Mouse (Mus musculus) liver, embryonic 16.5 days (tissue): Measurements from ENCODE around the gene Pgc. TPM values are rescaled to one million over a fixed set of nuclear protein-coding genes. Genes with fewer than 3 reads are reported as not detected.

Source experiments
- ATAC-seq: fragments of 200-750 bp; cut with Nextera tagmentation; 2 replicates; pipeline ENCODE4 v1.8.0; 2017; ENCODE audit warnings: low read depth, mild to moderate bottlenecking, moderate number of reproducible peaks, moderate library complexity
- H3K27ac ChIP-seq: fragments of 300-500 bp; sonication (generic); 2 replicates; pipeline ENCODE4 v1.5.1; 2014; ENCODE audit warnings: mild to moderate bottlenecking, low read length
- H3K27me3 ChIP-seq: fragments of 300-500 bp; sonication (generic); 2 replicates; pipeline ENCODE4 v1.6.1; 2014; ENCODE audit warnings: low read depth, low read length, mixed read lengths; ENCODE audit not compliant: control insufficient read depth, insufficient read depth
- H3K36me3 ChIP-seq: fragments of 300-500 bp; sonication (generic); 2 replicates; pipeline ENCODE4 v1.6.1; 2014; ENCODE audit warnings: mild to moderate bottlenecking; ENCODE audit not compliant: control insufficient read depth, insufficient read depth
- H3K4me1 ChIP-seq: fragments of 300-500 bp; sonication (generic); 2 replicates; pipeline ENCODE4 v1.6.1; 2014; ENCODE audit warnings: low read depth, low read length, mixed read lengths; ENCODE audit not compliant: control insufficient read depth
- H3K4me2 ChIP-seq: fragments of 300-500 bp; sonication (generic); 2 replicates; pipeline ENCODE4 v1.6.1; 2014; ENCODE audit warnings: low read depth, low read length, mixed read lengths
- H3K4me3 ChIP-seq: fragments of 300-500 bp; sonication (generic); 2 replicates; pipeline ENCODE4 v1.5.1; 2014; ENCODE audit warnings: low read depth, mild to moderate bottlenecking, low read length
- H3K9ac ChIP-seq: fragments of 300-500 bp; sonication (generic); 2 replicates; pipeline ENCODE4 v1.6.1; 2014; ENCODE audit warnings: low read depth, low read length
- H3K9me3 ChIP-seq: fragments of 300-500 bp; sonication (generic); replicated peaks from 2 replicates; pipeline ENCODE4 v1.6.1; 2016; ENCODE audit warnings: low read length; ENCODE audit not compliant: control insufficient read depth
- WGBS: fragments of 180-500 bp; shearing (Covaris S2); extraction: QIAGEN DNeasy Blood & Tissue Kit; methylation state at CpG from one replicate; pipeline ENCODE4 v1.1.7; 2014; ENCODE audit not compliant: insufficient replicate concordance; 5-methylcytosine and 5-hydroxymethylcytosine counted together
- polyA plus RNA-seq: library from polyadenylated mRNA; unstranded; fragments of >200 nt; fragmentation: Nextera tagmentation; extraction: Ambion mirVana; gene quantifications from 2 replicates; pipeline ENCODE4 v1.2.1, GENCODE M21; 2015

Gene Pgc
- polyA plus RNA-seq, 1 experiment from 2014 or later: not detected

DNA sequence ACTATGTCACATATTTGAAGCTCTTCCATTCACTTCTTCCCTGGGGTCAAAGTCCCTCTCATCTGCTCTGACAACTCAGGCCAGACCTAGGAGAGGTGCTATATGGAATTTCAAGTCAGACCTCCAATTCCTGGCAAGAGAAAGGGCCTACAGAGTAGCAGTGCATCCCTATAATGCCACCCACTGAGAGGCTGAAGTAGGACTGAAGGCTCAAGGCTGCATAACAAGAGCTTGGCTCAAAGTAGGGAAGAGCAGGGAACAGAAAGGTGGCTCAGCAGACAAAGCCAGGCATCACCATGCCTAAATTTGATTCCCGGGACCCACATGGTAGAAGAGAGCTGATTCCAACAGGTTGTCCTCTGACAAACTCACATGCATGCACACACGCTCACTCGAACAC is 35.0 kb upstream of the Pgc start:
- 82% methylated on average over 3 of the region's 3 CpGs for WGBS
- H3K4me1 ChIP-seq: peaks cover 34% of the 10 kb centered on the region
- no peak for ATAC-seq
- no peaks in the 10 kb centered on the region for H3K36me3 ChIP-seq
- H3K9ac ChIP-seq: no peak overlapping the region
- H3K27me3 ChIP-seq: peaks cover 13% of the 10 kb centered on the region
- no peak overlapping the region for H3K4me2 ChIP-seq
- no peaks in the 10 kb centered on the region for H3K9me3 ChIP-seq
- H3K27ac ChIP-seq: no peak overlapping the region
- no peak overlapping the region for H3K4me3 ChIP-seq

DNA sequence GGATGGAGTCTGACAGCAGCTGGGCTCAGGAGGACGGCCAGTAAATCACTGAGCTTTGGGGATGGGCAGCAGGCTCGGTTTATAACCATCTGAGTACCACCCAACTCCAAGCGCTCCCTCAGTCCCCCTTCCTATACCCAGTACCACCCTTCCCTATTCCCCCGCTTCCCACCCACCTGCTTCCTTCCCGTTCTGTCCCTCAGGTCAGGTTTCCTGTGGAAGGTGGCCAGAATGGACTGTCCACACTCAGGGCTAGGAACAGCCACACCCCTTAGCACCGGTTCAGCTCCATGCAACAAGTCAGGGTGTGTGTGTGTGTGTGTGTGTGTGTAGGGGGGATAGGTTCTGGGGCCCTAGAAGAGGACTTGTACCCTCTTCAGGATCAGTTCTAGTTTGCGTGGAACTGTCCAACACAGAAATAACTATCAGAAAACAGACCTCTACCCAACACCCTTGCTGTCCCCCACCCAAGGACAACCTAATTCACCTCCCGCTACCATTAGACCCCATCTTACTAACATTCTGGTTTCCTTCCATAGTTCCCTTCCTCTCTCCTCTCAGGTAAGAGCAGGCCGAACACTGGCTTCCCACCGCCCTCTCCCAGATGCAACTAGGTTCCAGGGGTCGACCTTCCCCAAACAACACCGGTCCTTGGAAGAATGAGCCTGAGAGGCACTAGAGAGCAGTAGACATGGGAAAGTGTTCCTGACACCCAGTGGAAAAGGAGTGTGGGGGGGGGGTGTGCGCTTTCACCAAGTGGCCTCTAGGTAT is 32.8 kb upstream of the Pgc start:
- H3K9ac ChIP-seq: peak overlapping the region; percentile 51
- ATAC-seq: no peak
- WGBS: 47% methylated on average over 13 of the region's 13 CpGs

DNA sequence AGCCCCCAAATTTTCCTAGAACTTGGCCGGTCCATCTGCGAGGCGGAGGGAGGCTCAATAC is 32.4 kb upstream of the Pgc start, which contains the start of gene Gm21981:
Gene Gm21981 (minus strand): TSS at position 14 of the 61 bp plus-strand sequence.
- peak within 1 kb of the TSS; percentile 90 for H3K4me2 ChIP-seq
- peaks cover 17% of the 10 kb centered on the region for H3K27me3 ChIP-seq
- H3K4me1 ChIP-seq: peaks cover 18% of the 10 kb centered on the region
- ATAC-seq: no peak
- H3K4me3 ChIP-seq: peak within 1 kb of the TSS; percentile 70
- H3K36me3 ChIP-seq: no peaks in the 10 kb centered on the region
- peak within 1 kb of the TSS; percentile 65 for H3K9ac ChIP-seq
- peak within 1 kb of the TSS; percentile 60 for H3K27ac ChIP-seq
- WGBS: 2% methylated on average over 3 of the region's 3 CpGs
- H3K9me3 ChIP-seq: no peaks in the 10 kb centered on the region

More for the DNA sequence above, 32.8 kb upstream of the Pgc start:
- Histone ChIP-seq H3K9me3 (no peaks in the 10 kb centered on the region), H3K4me3 (peak overlapping the region; percentile 70), H3K27ac (no peak overlapping the region; the same call in 1 of the 2 replicates), H3K27me3 (peaks cover 17% of the 10 kb centered on the region), H3K36me3 (no peaks in the 10 kb centered on the region), H3K4me2 (peak overlapping the region; percentile 90), H3K4me1 (peaks cover 22% of the 10 kb centered on the region)

DNA sequence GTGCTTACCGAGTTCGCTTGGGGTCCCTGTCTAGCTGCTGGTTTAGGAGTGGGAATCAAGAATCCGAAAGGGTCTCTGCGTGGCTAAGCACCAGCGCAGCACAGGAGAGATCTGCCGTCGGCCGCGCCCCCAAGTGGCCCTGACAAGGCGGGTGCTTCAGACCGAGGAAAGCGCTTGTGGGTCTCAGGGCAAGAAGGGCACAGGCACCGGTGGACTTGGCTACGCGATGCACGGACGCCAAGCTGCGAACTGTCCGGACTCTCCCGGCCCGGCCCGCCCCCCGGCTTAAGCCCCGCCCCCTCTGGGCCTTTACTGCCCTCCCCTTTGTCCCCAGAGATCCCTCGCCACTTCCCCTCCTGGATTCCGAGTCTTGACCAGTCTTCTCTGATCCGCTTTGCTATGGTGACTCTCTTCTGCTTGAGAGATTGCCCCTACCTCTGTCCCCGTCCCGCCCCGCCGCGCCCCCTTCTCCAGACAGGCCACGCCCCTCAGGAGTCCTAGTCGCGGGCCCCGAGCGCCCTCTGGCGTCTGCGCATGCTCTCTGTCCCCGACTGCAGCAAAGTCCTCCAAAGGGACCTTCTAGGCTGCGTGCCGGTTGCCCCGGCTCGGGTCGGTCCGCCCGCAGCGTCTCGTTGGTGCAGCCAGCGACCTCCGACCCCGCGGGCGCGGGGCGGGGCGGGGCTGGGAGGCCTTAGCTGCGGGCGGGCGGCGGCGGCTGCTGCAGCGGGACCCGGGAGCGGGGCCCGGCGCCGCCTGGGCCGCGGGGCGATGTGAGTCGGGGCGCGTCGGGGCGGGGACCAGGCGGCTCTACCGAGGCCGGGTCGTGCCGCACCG is 31.9 kb upstream of the Pgc start, which contains the start of gene Prickle4:
Gene Prickle4 (minus strand): TSS at position 234 of the 834 bp plus-strand sequence.
- H3K4me1 ChIP-seq: peaks cover 17% of the 10 kb centered on the region
- peak within 1 kb of the TSS; percentile 90 for H3K4me2 ChIP-seq
- peak; percentile 89 for ATAC-seq
- H3K9ac ChIP-seq: peak within 1 kb of the TSS; percentile 65
- H3K36me3 ChIP-seq: no peaks in the 10 kb centered on the region
- H3K27ac ChIP-seq: peak within 1 kb of the TSS; percentile 60
- peaks cover 17% of the 10 kb centered on the region for H3K27me3 ChIP-seq
- WGBS: under 1% methylated on average over 81 of the region's 82 CpGs
- H3K9me3 ChIP-seq: no peaks in the 10 kb centered on the region
- peak within 1 kb of the TSS; percentile 70 for H3K4me3 ChIP-seq

DNA sequence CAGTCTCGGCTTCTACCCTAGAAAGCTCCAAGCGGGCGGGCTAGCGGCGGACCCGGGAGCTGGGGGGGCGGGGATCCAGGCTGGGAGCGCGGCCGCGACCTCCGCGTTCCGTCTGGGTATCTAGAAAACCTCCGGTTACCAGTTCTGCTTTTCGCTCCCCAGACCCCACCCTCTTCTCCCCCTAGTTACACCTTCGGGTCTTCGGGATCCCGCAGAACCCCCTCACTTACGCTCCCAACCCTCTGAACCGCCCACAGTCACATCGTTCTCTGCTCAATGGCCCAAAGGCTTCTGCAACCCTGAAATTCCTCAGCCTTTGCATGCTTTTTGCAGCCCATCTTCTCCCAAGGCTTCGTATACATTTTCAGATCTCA is 31.3 kb upstream of the Pgc start:
- WGBS: under 1% methylated on average over 22 of the region's 23 CpGs
- no peak for ATAC-seq
- peak overlapping the region; percentile 90 for H3K4me2 ChIP-seq
- no peak overlapping the region for H3K27ac ChIP-seq
- no peaks in the 10 kb centered on the region for H3K36me3 ChIP-seq
- H3K27me3 ChIP-seq: peaks cover 17% of the 10 kb centered on the region
- peak overlapping the region; percentile 70 for H3K4me3 ChIP-seq
- H3K9me3 ChIP-seq: no peaks in the 10 kb centered on the region
- peak overlapping the region; percentile 65 for H3K9ac ChIP-seq
- H3K4me1 ChIP-seq: peaks cover 19% of the 10 kb centered on the region

DNA sequence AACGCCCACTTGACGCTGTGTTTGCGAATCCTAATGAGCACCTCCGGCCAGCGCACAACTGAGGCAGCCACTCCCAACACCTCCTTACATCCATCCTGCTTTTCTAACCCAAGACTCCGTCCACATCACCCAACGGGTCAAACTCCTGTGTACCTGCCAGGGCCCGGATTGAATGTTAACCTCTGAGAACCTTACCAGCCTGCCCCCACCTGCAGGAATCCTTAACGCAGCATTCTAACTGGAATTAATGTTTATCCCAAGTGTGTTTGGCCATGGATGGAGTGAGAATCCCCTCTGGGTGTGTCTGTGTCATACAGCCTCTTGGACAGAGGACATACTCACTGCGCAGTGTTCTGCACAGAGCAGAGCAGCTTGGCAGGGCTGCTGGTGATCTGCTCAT is 28.5 kb upstream of the Pgc start:
- H3K27me3 ChIP-seq: peaks cover 19% of the 10 kb centered on the region
- no peak overlapping the region for H3K4me2 ChIP-seq
- WGBS: 67% methylated on average over 10 of the region's 10 CpGs
- no peak overlapping the region for H3K27ac ChIP-seq
- H3K9me3 ChIP-seq: no peaks in the 10 kb centered on the region
- no peak overlapping the region for H3K9ac ChIP-seq
- no peak for ATAC-seq
- H3K4me3 ChIP-seq: no peak overlapping the region
- H3K36me3 ChIP-seq: no peaks in the 10 kb centered on the region; the same call in 1 of the 2 replicates
- H3K4me1 ChIP-seq: peaks cover 19% of the 10 kb centered on the region

DNA sequence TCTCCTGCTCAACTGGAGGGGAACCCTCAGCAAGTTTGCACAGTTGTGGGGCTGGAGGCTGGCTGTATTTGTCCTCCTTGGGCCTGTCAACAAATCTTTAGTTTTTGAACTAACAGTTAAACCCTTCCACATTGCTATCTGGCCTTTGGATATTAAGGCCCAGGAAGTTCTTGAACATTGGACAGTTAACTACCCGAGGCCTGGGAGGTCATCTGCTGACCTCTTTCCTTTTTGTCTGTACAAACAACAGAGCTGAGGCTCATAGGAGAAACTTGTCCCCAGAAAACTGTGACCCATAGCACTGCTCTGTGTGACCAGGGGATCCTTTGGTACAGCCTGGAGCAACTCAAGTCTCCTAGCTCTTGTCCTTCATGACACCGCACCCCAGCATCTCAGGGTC is 27.6 kb upstream of the Pgc start:
- Histone ChIP-seq H3K4me3 (no peak overlapping the region), H3K4me2 (no peak overlapping the region), H3K27ac (peak overlapping the region; percentile 27), H3K9ac (no peak overlapping the region), H3K27me3 (peaks cover 24% of the 10 kb centered on the region), H3K9me3 (no peaks in the 10 kb centered on the region), H3K36me3 (no peaks in the 10 kb centered on the region; the same call in 1 of the 2 replicates), H3K4me1 (peaks cover 15% of the 10 kb centered on the region)
- 43% methylated on average over 2 of the region's 2 CpGs for whole genome bisulfite sequencing
- no peak for ATAC-seq

DNA sequence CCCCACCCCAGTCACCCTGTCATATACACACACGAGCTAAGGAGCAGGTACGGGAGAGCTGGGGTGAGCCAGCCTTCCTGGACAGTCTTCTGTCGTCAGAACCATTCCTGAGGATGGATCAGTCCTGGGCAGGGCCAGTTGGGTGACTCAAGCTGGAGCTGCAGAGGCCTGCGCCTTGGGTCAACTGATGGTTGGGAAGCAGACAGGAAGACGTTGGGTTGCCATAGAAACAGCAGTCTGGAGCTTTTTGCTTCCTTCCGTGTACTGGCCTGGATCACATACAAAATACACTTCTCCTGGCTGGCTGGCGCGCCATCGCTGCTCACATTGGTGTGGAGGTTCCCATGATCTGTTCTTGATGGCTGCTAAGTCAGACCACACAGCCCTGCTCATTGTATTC is 24.8 kb upstream of the Pgc start:
- H3K9me3 ChIP-seq: no peaks in the 10 kb centered on the region
- H3K27me3 ChIP-seq: peaks cover 11% of the 10 kb centered on the region
- H3K9ac ChIP-seq: no peak overlapping the region
- no peak overlapping the region for H3K4me2 ChIP-seq
- no peak overlapping the region for H3K4me3 ChIP-seq
- peaks cover 2% of the 10 kb centered on the region; the same call in 1 of the 2 replicates for H3K4me1 ChIP-seq
- ATAC-seq: no peak
- H3K27ac ChIP-seq: no peak overlapping the region
- H3K36me3 ChIP-seq: no peaks in the 10 kb centered on the region; the same call in 1 of the 2 replicates
- WGBS: 60% methylated on average over 9 of the region's 9 CpGs
